Mouse (Mus musculus) mouse embryonic stem cell (cell line): ENCODE data around the gene Bcl2.

Source experiments
- in situ Hi-C, 2 experiments: fragments of 300-500 bp; cut with MboI; formaldehyde crosslinking; loops; 1 replicate in 1 of 2; 3 replicates in 1 of 2; pipeline ENCODE4 v1.14.3; 2019 to 2020; ENCODE audit warnings: low sequenced_read_pairs in 2 of 2, low pct_unique_long_range_greater_than_20kb in 1 of 2, mixed read lengths in 1 of 2; ENCODE audit not compliant: unreplicated experiment in 1 of 2

Gene Bcl2

DNA sequence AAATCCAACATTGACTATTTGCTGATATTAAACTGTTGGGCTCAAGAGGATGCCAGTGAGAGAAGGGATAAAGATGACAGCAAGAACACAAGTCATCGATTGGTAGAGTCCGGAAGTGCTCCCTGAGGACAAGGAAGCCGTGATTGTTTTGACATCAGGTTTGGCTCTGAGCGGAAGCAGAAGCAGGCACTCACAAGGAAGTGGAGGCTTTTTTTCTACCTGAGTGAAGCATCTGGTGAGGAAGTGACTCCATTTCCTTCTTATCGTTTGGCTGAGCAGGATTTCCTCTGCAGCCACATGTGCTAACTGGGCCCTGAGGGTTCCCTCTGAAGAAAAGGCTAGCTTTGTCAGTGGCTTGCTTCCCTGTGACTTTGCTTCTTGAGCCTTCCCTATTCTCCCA, 165.0 kb downstream of the Bcl2 start:
- in situ Hi-C loops: loop anchor here (10.0 to 25.0 kb wide), 2 partner anchors 163 to 176 kb away; partner anchors contain the start of gene Bcl2 (in 1 of the 2)

DNA sequence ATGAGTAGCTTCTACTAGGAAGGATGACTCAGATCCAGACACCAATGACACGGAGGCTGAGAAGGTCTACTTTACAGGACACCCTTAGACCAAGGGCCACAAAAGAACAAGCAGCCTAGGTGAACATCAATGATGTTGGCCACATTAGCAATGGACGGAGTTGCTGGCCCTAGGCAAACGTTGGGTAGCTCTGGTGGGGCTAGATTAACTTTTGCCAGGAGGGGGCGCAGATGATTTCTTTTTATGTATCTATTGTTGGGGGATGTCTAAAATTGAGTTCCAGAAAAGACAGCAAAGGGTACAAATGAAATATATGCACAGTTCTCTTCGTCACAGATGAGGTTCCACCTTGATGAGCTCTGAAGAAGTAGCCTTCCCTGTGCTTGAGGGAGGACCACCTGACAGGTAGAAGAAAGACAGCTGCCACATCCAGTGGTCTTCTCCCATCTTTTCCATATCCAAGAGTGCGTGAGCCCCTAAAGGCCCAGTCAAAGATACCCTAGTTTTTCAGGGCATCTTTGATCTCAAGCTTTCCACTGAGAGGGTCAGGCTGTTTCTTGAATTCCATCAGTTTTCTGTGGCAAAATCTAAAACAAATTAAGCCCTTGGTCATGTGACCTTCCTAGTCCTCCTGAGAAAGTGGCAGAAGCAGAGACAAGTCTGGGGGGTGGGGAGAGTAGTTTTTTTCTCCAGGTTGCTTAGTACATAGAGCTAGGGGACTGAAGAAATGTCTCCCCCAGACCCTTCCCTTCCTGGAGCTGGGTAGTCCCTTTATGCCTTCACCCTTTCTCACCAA, 169.1 kb downstream of the Bcl2 start:
- in situ Hi-C loops: loop anchor here (10.0 to 25.0 kb wide), 2 partner anchors 167 to 180 kb away; partner anchors contain the start of gene Bcl2 (in 1 of the 2)

DNA sequence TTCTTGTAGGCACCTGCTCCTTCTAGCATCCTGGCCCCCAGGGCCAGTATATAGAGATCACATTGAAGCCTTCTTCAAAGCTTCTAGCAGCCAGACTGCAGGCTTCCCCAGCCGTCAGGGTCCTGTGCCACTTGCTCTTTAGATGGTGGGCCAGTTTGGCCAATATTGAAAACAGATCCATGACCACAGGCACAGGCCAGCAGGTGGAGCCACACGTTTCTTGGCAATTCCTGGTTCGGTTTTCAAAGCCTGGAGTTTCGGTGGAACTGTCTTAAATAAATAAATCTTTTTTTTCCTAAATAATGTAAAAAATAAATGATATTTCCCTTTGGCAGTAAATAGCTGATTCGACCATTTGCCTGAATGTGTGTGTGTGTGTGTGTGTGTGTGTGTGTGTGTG, 171.3 kb downstream of the Bcl2 start:
- in situ Hi-C loops: loop anchor here (10.0 to 25.0 kb wide), 2 partner anchors 170 to 182 kb away; partner anchors contain the start of gene Bcl2 (in 1 of the 2)

DNA sequence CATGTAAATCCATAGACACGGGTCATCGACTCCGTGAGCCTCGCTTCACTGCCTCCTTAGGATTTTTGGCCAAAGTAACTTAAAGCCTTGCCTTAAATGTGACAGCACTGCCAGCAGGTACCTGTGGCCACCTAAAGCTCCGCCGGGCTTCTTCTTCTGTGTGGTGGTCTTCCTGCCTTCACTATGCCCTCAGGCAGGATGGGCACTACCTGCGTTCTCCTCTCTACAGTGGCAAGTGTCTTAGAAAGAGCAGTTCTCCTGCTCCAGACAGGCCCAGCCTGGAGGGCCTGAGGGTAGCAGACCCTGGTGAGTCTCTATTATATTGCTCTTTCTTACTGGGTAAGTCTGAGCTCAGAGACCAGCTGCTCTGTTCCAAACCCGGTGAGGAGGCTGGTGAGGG, 172.2 kb downstream of the Bcl2 start:
- in situ Hi-C loops: loop anchor here (10.0 to 25.0 kb wide), 2 partner anchors 170 to 183 kb away; partner anchors contain the start of gene Bcl2 (in 1 of the 2)

DNA sequence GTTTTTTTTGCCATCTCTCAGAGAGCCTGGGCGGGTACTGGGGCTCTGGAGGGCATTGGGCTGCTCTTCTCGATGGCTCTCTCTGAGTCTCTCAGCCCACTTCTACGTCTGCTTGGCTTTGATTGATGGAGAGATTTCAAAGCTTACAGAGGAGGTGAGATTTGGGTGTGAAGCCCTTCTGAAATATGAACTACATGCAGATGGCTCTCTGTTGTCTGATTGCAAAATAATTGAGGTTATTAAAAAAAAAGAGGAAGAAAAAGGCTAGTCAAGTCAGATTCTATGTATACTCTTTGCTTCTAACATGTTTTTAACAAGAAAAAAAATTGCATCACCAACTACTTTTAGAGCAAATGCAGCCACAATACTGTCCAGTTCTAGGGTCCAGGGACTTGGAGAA, 173.9 kb downstream of the Bcl2 start:
- in situ Hi-C loops: loop anchor here (10.0 to 25.0 kb wide), 2 partner anchors 172 to 185 kb away; partner anchors contain the start of gene Bcl2 (in 1 of the 2)

DNA sequence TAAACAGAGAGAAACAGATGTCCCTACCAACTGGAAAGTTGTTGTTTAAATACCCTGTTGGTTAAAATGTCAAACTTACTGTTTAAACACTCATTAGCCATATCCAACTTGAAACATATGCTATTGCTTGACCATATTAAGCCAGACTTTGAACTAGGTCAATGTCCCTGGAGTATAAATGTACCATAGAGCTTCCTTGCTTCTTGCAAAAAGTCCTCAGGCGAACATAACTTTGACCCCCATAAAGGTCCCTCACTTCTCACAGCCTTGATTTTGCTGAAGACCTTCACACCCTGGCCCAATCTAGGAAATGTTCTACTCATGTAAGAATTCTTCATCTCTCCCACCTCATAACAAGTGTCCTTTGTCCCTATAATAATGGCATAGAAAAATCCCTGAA, 175.0 kb downstream of the Bcl2 start:
- in situ Hi-C loops: loop anchor here in 1 of 2 experiments (25.0 kb wide), 1 partner anchor 173 kb away; the partner anchor contains the start of gene Bcl2

DNA sequence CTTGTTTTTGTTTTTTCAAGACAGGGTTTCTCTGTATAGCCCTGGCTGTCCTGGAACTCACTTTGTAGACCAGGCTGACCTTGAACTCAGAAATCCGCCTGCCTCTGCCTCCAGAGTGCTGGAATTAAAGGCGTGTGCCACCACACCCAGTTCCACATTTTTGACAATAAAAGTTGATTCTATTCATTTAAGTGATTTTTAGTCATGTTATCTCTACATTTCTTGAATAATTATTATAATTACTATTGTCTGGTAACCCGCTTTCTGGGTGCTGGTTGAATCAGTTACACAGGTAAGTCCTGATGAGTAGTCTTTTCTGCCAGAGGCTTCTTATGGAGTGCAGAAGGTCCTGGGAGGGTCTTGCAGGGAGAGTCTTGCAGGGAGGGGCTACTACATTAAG, 179.2 kb downstream of the Bcl2 start:
- in situ Hi-C loops: loop anchor here in 1 of 2 experiments (25.0 kb wide), 1 partner anchor 177 kb away; the partner anchor contains the start of gene Bcl2

DNA sequence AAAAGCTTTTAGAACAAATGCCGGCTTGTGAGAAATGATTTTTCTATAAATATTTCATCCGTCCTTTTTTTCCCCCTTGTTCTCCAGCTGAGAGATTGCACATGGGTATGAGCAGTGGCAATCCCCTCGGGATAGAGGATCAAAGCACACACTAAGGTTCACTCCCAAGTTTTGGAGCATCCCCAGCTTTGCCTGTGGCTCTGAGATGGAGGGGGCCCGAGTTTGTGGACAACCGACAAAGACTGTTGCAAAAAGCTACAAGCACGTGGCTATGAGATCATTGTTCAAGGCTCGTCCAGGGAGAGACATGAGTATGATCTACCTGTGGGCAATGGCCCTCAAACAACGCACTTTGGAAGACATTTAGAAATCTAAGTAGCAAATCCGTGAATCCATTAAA, 184.5 kb downstream of the Bcl2 start:
- in situ Hi-C loops: loop anchor here in 1 of 2 experiments (25.0 kb wide), 1 partner anchor 183 kb away; the partner anchor contains the start of gene Bcl2

DNA sequence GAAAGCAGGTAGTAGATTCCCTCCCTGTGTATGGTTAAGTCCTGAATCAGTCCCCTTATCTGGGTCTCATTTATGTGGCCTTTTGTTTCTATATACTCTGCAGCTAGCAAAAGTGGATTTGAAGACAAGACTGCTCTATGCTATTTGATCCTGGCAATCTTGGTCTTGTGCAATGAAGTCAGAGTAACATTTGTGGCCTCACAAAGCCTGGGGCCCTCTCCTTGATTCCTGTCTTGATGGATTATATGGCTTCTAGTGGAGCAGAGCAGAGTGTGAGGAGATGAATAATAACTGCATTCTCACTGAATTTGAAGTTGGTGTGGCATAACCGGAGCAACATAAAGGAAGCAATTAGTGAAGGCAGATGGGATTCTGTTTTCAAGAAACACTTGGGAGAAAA, 186.5 kb downstream of the Bcl2 start:
- in situ Hi-C loops: loop anchor here in 1 of 2 experiments (25.0 kb wide), 1 partner anchor 185 kb away; the partner anchor contains the start of gene Bcl2

DNA sequence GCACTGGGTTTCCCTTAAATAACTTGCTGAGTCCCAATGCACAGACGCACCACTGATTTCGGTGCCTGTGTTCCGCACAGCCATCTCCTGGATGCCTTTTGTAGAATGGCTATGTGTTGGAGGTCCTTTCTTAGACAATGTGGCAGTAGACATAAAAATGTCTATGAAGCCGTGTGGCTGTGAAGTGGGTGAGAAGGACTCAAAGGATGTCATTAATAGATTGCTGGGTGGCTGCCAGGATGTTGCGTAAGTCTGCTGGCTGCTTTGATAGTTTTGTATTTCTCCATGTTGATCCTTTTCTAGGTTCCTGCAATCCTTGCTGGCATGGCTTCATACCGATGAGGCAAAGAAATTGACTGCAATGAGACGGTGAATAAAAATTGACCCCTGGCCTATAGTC, 187.3 kb downstream of the Bcl2 start:
- in situ Hi-C loops: loop anchor here in 1 of 2 experiments (25.0 kb wide), 1 partner anchor 186 kb away; the partner anchor contains the start of gene Bcl2

DNA sequence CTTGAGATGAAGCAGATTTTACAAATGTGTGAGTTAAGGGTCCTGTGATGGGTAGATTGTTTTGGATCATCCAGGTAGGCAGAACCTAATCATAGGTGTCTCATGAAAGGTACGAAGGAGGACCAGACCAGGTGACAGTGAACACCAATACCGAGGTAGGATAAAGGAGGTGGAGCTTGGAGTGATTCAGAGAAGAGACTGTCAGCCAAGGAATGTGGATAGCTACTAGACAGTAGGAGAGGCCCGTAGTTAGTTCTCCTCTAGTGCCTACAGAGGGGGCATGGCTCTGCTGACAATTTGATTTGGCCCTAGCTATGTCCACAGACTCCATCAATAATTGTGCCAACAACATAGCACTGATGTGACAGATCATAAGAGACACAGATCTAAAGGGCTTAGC, 188.0 kb downstream of the Bcl2 start:
- in situ Hi-C loops: loop anchor here in 1 of 2 experiments (25.0 kb wide), 1 partner anchor 186 kb away; the partner anchor contains the start of gene Bcl2

DNA sequence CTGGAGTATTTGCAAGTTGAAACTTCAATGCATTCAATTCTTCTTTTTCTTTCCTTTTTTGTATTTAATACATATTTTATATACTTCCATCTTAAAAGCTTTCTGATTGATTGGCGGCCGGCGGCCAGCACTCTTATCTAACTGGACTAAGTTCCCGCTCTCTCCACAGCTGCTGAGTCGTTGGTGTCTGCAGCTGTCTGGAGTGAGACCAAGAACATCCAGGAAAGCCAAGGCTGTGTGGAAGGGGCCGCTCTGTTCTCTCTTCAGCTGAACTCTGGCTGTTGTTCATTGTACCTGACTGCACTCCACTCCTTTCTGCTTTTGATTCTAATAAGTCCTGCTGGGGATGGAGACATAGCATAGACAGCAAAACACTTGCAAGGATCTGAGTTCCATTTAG, 190.3 kb downstream of the Bcl2 start:
- in situ Hi-C loops: no loop called here

DNA sequence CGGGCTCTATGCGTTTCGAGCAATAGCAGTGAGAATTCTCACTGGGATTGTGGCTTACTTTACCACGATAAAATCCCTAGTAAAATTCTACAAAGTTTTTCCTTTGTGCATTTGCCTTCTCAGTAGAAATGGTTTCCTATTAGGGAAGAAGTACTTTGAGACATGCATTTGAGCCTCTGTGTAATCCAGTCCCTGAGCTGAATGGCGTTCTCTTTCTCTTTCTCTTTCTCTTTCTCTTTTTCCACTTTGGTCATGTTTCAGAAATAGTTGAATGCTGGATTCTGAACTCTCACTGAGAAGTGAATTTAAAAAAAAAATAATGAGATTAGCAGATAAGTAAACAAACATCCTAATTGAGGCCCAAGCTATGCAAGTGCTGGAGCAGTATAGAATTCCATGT, 191.1 kb downstream of the Bcl2 start:
- in situ Hi-C loops: no loop called here

DNA sequence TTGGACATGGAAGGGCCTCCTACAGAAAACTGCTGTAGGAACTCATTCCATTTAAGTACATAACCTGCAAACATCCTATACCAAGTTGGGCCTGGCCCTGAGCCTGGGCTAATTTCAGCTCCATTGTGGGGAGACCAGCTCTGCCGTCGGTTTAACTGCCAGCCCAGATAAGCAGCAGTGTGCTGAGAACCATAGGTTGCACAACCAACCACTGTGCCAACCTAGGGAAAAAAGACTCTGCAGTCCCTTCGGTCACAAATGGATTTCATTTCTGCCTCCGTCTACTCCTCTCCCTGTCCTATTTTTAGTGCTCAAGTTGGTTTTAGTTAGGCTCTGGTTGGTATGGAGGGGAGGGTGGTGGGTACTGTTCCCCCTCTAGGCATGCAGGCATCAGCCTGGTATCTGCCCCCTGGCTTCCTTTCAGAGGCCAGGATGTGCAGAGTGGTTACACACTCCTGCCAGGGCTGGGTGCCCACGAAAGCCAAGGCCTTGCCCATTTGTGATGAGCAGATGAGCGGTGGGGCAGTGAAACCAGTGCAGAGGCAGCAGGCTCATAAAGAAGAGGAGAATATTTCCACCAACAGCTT, 196.4 kb downstream of the Bcl2 start:
- in situ Hi-C loops: no loop called here

DNA sequence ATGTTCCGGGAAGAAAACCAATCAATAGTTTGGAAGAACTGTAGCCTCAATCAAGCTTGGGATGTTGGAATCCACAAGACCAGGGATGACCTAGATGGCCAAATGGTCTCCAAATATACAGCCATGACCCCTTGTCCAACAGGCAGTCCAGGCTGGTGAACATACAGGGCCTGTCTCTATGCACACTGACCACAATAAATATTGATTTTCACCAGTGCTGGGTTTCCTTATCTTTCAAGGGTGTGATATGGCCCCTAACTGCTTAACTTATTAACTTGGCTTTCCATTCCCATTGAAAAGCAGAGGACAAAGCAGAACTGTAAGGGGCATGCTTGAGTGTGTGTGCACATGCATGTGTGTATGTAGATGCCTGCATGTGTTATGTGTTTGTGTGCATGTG, 197.0 kb downstream of the Bcl2 start:
- in situ Hi-C loops: no loop called here

DNA sequence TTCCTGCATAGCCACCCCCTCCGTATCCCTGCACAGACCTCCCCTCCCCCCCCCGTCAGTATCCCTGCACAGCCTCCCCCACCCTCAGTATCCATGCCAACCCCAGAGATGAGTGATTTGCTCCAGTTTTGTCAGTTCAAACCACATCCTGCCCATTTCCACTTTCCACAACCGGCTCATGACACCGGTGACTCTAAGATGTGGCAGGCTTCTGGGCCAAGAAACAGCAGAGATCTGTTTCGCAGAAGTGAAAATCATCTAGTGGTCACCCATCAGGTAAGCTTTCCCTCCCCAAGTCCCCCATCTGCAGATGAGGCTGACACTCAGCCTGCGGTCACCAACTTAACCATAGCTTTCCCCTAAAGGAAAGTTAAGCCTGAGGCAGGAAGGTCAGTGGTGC, 198.5 kb downstream of the Bcl2 start:
- in situ Hi-C loops: no loop called here

DNA sequence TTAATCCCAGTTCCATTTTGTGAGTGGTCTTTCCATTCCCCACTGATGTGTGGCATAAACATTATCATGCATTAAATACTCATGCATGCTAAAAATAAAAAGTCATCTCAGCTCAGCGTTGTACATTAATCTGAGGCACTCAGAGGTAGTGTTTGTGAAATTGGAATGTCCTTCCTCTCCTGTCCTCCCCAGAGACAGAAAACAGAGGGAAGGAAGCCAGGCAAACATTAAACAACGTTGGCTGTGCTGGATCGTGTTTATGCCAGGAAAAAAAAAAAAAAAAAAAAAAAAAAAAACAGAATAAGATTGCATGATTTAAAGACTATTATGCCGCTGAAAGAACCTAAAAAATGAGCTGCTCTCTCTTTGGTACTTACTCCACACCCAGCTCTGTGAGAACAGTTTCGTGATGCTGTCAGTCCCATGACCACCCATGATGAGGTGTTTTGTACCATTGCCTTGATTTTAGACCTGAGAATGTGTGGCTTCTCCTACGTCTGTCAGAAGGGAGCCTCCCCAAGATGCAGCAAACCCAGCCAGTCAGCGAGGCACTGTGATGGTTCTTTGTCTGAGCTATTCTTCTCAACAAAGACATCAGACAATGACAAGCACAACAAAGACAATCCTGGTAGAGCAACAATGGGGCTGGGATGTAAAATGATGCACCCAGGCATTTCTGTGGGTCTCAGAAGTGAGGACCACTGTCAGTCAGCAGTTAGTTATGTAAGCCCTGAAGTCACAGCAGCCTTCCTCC, 200.0 kb downstream of the Bcl2 start:
- in situ Hi-C loops: no loop called here

DNA sequence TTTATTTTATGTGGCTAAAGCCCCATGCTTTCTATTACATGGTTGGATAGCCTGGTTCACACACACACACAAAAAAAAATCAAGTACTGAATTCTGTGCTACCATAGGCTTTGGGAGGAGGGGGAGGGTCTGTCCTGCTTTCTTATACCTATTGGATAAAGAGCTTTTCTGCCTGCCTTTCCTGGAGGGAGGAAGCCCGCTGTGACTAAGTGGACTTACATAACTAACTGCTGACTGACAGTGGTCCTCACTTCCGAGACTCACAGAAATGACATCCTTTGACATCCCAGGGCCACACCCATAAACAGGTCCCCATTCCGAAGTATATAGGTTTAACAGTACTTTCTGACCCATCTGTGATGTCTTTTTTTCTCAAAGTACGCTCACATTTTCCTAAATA, 200.6 kb downstream of the Bcl2 start:
- in situ Hi-C loops: no loop called here

DNA sequence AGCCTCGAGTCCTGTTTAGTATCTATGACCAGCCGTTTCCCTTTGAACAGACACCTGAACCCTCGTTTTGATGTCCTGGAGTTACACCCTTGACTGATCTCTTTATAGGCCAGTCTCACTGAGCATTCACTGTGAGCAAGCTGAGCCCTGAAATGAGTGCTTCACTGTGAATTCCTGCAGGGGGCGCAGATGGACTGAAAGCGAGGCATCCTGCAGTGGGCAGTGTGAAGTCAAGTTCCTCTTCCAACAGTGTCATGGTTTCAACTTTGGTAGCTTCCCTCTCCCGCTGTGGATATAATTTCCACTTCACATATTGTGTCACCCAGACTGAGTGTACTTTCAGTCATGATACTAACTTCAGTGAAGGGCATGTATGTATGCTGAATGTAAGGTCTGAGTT, 202.5 kb downstream of the Bcl2 start:
- in situ Hi-C loops: no loop called here
